Mouse (Mus musculus) testis, adult 2 months (tissue): ENCODE measurements around the gene Zfp651.

Experiments used
- CTCF ChIP-seq: fragments of 200-500 bp; IDR thresholded peaks from 2 replicates; pipeline ENCODE4 v1.5.1; 2012; ENCODE audit warnings: low read depth, mild to moderate bottlenecking, inconsistent platforms, low read length, moderate library complexity; ENCODE audit not compliant: control insufficient read depth, insufficient read depth, insufficient replicate concordance
- POLR2A ChIP-seq: fragments of 200-500 bp; IDR thresholded peaks from 2 replicates; pipeline ENCODE4 v1.6.1; 2012; ENCODE audit warnings: low read depth, mild to moderate bottlenecking, inconsistent platforms, low read length, moderate library complexity; ENCODE audit not compliant: control insufficient read depth

- no peak for TF ChIP-seq POLR2A
- no peak for TF ChIP-seq CTCF
Observed at GRCm38 (mm10) chr9:121798887-121799520, 39.9 kb downstream of the Zfp651 start.
